Mouse (Mus musculus) olfactory bulb, adult 2 months (tissue): Measurements from ENCODE around the gene Rreb1.

Experiments used
- CTCF ChIP-seq: fragments of 200-500 bp; IDR thresholded peaks from 2 replicates; pipeline ENCODE4 v1.5.1; 2012; ENCODE audit warnings: low read depth, mild to moderate bottlenecking, low read length, moderate library complexity; ENCODE audit not compliant: insufficient read depth
- POLR2A ChIP-seq: fragments of 200-500 bp; IDR thresholded peaks from 2 replicates; pipeline ENCODE4 v1.6.1; 2012; ENCODE audit warnings: mild to moderate bottlenecking, low read depth, low read length, moderate library complexity; ENCODE audit not compliant: insufficient read depth

GRCm38 (mm10) chr13:37883008-37883407, 104.8 kb downstream of the Rreb1 start:
- no peak for TF ChIP-seq CTCF
- TF ChIP-seq POLR2A = no peak
